Mouse (Mus musculus) kidney, adult 2 months (tissue): Measurements from ENCODE around the gene Olfr1287. TPM values are rescaled to one million over a fixed set of nuclear protein-coding genes. Genes with fewer than 3 reads are reported as not detected.

Experiments used
- DNase-seq: peaks from one replicate; pipeline ENCODE4 v3.0.0; 2021
- H3K27ac ChIP-seq: fragments of 200-500 bp; 2 replicates; pipeline ENCODE4 v1.5.1; 2012; ENCODE audit warnings: low read depth, low read length, control low read depth, inconsistent platforms; ENCODE audit not compliant: insufficient read depth
- H3K27me3 ChIP-seq: fragments of 200-500 bp; replicated peaks from 2 replicates; pipeline ENCODE4 v1.6.1; 2012; ENCODE audit warnings: mild to moderate bottlenecking, moderate library complexity, low read length, inconsistent platforms; ENCODE audit not compliant: control insufficient read depth, insufficient read depth
- H3K36me3 ChIP-seq: fragments of 200-500 bp; 2 replicates; pipeline ENCODE4 v1.6.1; 2012; ENCODE audit warnings: mild to moderate bottlenecking, moderate library complexity, low read length, inconsistent platforms; ENCODE audit not compliant: control insufficient read depth, insufficient read depth
- H3K4me1 ChIP-seq: fragments of 200-500 bp; 2 replicates; pipeline ENCODE4 v1.6.1; 2011; ENCODE audit warnings: low read length; ENCODE audit not compliant: control insufficient read depth, insufficient read depth
- H3K4me3 ChIP-seq: fragments of 200-500 bp; 2 replicates; pipeline ENCODE4 v1.5.1; 2011; ENCODE audit warnings: mild to moderate bottlenecking, low read depth, low read length, control low read depth; ENCODE audit not compliant: insufficient read depth
- CTCF ChIP-seq: fragments of 200-500 bp; conservative IDR thresholded peaks from 2 replicates; pipeline ENCODE4 v1.5.1; 2011; ENCODE audit warnings: low read depth, mild to moderate bottlenecking, control low read depth, low read length, moderate library complexity, mixed read lengths; ENCODE audit not compliant: insufficient read depth, insufficient read length
- POLR2A ChIP-seq: fragments of 200-500 bp; IDR thresholded peaks from one replicate; pipeline ENCODE4 v1.6.1; 2011; ENCODE audit warnings: low read depth, low read length, control low read depth
- WGBS: fragments of 180-500 bp; shearing (Covaris S2); methylation state at CpG from one replicate; pipeline ENCODE4 v1.1.7; 2018; 5-methylcytosine and 5-hydroxymethylcytosine counted together
- polyA plus RNA-seq: library from polyadenylated mRNA; depleted of rRNA; stranded (reverse); fragments of >200 nt; gene quantifications from 2 replicates; pipeline ENCODE4 v1.2.3, GENCODE M21; 2012; rRNA removed

The Olfr1287 gene
- not detected in 2 replicates for polyA plus RNA-seq

GRCm38 (mm10) chr2:111448842-111449241, at the start of gene Olfr1287:
Gene Olfr1287 (plus strand): TSS chr2:111449142.
- WGBS: 68% methylated on average over 1 of the region's 1 CpGs
- no peak within 1 kb of the TSS for H3K4me3 ChIP-seq
- no peak for DNase-seq
- no peaks in the 10 kb centered on the region for H3K27me3 ChIP-seq
- TF ChIP-seq CTCF: no peak
- TF ChIP-seq POLR2A: no peak
- H3K27ac ChIP-seq: no peak within 1 kb of the TSS
- no peaks in the 10 kb centered on the region for H3K4me1 ChIP-seq
- H3K36me3 ChIP-seq: no peaks in the 10 kb centered on the region

- no peak within 1 kb of the TSS for H3K27ac ChIP-seq
- DNase-seq: no peak
- no peak within 1 kb of the TSS for H3K4me3 ChIP-seq
- no peaks in the 10 kb centered on the region for H3K4me1 ChIP-seq
- no peaks in the 10 kb centered on the region for H3K36me3 ChIP-seq
- H3K27me3 ChIP-seq: no peaks in the 10 kb centered on the region
- 73% methylated on average over 1 of the region's 1 CpGs for WGBS
- TF ChIP-seq POLR2A (no peak), CTCF (no peak)
Observed at GRCm38 (mm10) chr2:111422931-111423330, 26.0 kb upstream of the Olfr1287 start, which contains the start of gene Olfr1286. Gene Olfr1286 (minus strand): TSS chr2:111423115.

- no peak for TF ChIP-seq POLR2A
- TF ChIP-seq CTCF: no peak
- H3K4me1 ChIP-seq: no peaks in the 10 kb centered on the region
Observed at GRCm38 (mm10) chr2:111473801-111474200, 24.9 kb downstream of the Olfr1287 start, which contains the start of gene Olfr1288. Gene Olfr1288 (plus strand): TSS chr2:111474101.

GRCm38 (mm10) chr2:111480519-111480918, 31.6 kb downstream of the Olfr1287 start, which contains the start of gene Olfr1289:
Gene Olfr1289 (plus strand): TSS chr2:111480819.
- 66% methylated on average over 1 of the region's 1 CpGs for WGBS

More at GRCm38 (mm10) chr2:111473801-111474200, 24.9 kb downstream of the Olfr1287 start, which contains the start of gene Olfr1288:
- Histone ChIP-seq H3K27ac (no peak within 1 kb of the TSS), H3K4me3 (no peak within 1 kb of the TSS), H3K27me3 (no peaks in the 10 kb centered on the region), H3K36me3 (no peaks in the 10 kb centered on the region)
- DNase-seq: no peak
- WGBS: 93% methylated on average over 1 of the region's 1 CpGs

GRCm38 (mm10) chr2:111493729-111494128, 44.8 kb downstream of the Olfr1287 start, which contains the start of gene Olfr1290:
Gene Olfr1290 (minus strand): TSS chr2:111493829.
- DNase-seq: no peak
- Histone ChIP-seq H3K27me3 (no peaks in the 10 kb centered on the region), H3K4me3 (no peak within 1 kb of the TSS), H3K27ac (no peak within 1 kb of the TSS), H3K36me3 (no peaks in the 10 kb centered on the region), H3K4me1 (no peaks in the 10 kb centered on the region)
- WGBS: 76% methylated on average over 5 of the region's 5 CpGs
- TF ChIP-seq CTCF (no peak), POLR2A (no peak)

More at GRCm38 (mm10) chr2:111480519-111480918, 31.6 kb downstream of the Olfr1287 start, which contains the start of gene Olfr1289:
- no peaks in the 10 kb centered on the region for H3K4me1 ChIP-seq
- no peak for TF ChIP-seq POLR2A
- TF ChIP-seq CTCF: no peak
- no peak within 1 kb of the TSS for H3K27ac ChIP-seq
- H3K27me3 ChIP-seq: no peaks in the 10 kb centered on the region
- DNase-seq: no peak
- no peaks in the 10 kb centered on the region for H3K36me3 ChIP-seq
- H3K4me3 ChIP-seq: no peak within 1 kb of the TSS

- Histone ChIP-seq H3K36me3 (no peaks in the 10 kb centered on the region), H3K4me3 (no peak within 1 kb of the TSS), H3K27me3 (no peaks in the 10 kb centered on the region), H3K4me1 (no peaks in the 10 kb centered on the region), H3K27ac (no peak within 1 kb of the TSS)
- WGBS: 81% methylated on average over 3 of the region's 3 CpGs
- TF ChIP-seq POLR2A (no peak), CTCF (no peak)
- DNase-seq: no peak
Observed at GRCm38 (mm10) chr2:111496880-111497279, 47.9 kb downstream of the Olfr1287 start, which contains the start of gene Olfr1291-ps1. Gene Olfr1291-ps1 (plus strand): TSS chr2:111497180.

Other genes starting within 250 kb of the Olfr1287 start
- not detected in 2 replicates for gene 4930430A15Rik, start 219.5 kb upstream of the Olfr1287 start, polyA plus RNA-seq
- not detected in 2 replicates for gene Olfr1275, start 213.9 kb upstream of the Olfr1287 start, polyA plus RNA-seq
- gene Olfr1276, start 194.6 kb upstream of the Olfr1287 start, polyA plus RNA-seq: not detected in 2 replicates
- not detected in 2 replicates for gene Olfr1277, start 175.0 kb upstream of the Olfr1287 start, polyA plus RNA-seq
- gene Olfr1278, start 159.0 kb upstream of the Olfr1287 start, polyA plus RNA-seq: not detected in 2 replicates
- gene Olfr1279, start 148.5 kb upstream of the Olfr1287 start, polyA plus RNA-seq: not detected in 2 replicates
- gene Olfr1280, start 135.1 kb upstream of the Olfr1287 start, polyA plus RNA-seq: not detected in 2 replicates
- gene Olfr1281, start 122.6 kb upstream of the Olfr1287 start, polyA plus RNA-seq: not detected in 2 replicates
- gene Olfr1282, start 113.1 kb upstream of the Olfr1287 start, polyA plus RNA-seq: not detected in 2 replicates
- not detected in 2 replicates for gene Olfr1283, start 82.4 kb upstream of the Olfr1287 start, polyA plus RNA-seq
- gene Olfr1284, start 73.6 kb upstream of the Olfr1287 start, polyA plus RNA-seq: not detected in 2 replicates
- gene Olfr1286, start 26.0 kb upstream of the Olfr1287 start, polyA plus RNA-seq: not detected in 2 replicates
- gene Olfr1288, start 25.0 kb downstream of the Olfr1287 start, polyA plus RNA-seq: not detected in 2 replicates
- gene Olfr1289, start 31.7 kb downstream of the Olfr1287 start, polyA plus RNA-seq: not detected in 2 replicates
- gene Olfr1290, start 44.7 kb downstream of the Olfr1287 start, polyA plus RNA-seq: not detected in 2 replicates
- not detected in 2 replicates for gene Olfr1291-ps1, start 48.0 kb downstream of the Olfr1287 start, polyA plus RNA-seq
- not detected in 2 replicates for gene Olfr1293-ps, start 76.1 kb downstream of the Olfr1287 start, polyA plus RNA-seq
- gene Olfr1294, start 91.1 kb downstream of the Olfr1287 start, polyA plus RNA-seq: not detected in 2 replicates
- gene Olfr1295, start 120.5 kb downstream of the Olfr1287 start, polyA plus RNA-seq: not detected in 2 replicates
- not detected in 2 replicates for gene Olfr1297, start 177.4 kb downstream of the Olfr1287 start, polyA plus RNA-seq
- not detected in 2 replicates for gene Olfr1298, start 200.1 kb downstream of the Olfr1287 start, polyA plus RNA-seq
- gene Olfr1299, start 212.3 kb downstream of the Olfr1287 start, polyA plus RNA-seq: not detected in 2 replicates